Mouse (Mus musculus) kidney, postnatal 10 days (tissue): ENCODE measurements around the gene Eno3.

Experiments used
- DNase-seq: peaks from one replicate; pipeline ENCODE4 v3.0.0; 2021; ENCODE audit warnings: mixed read lengths

The Eno3 gene

GRCm38 (mm10) chr11:70644564-70645103 lies 12.4 kb upstream of the Eno3 start:
- DNase-seq = no peak

- DNase-seq = no peak
Measured at GRCm38 (mm10) chr11:70645461-70646258, 11.3 kb upstream of the Eno3 start.

- peak; percentile 67 for DNase-seq
Measured at GRCm38 (mm10) chr11:70646259-70646555, 10.8 kb upstream of the Eno3 start.

GRCm38 (mm10) chr11:70646691-70647650 lies 10.0 kb upstream of the Eno3 start, which contains the start of the genes Rnf167 and Slc25a11:
Gene Rnf167, plus strand, starts transcription at chr11:70647235.
Gene Slc25a11, minus strand, starts transcription at chr11:70647479.
- DNase-seq = peak; percentile 99

- DNase-seq = peak; percentile 65
Measured at GRCm38 (mm10) chr11:70647716-70648420, 9.1 kb upstream of the Eno3 start.

- DNase-seq = no peak
Measured at GRCm38 (mm10) chr11:70648512-70648911, 8.5 kb upstream of the Eno3 start.

- DNase-seq = no peak
Measured at GRCm38 (mm10) chr11:70649185-70649734, 7.7 kb upstream of the Eno3 start.

- no peak for DNase-seq
Measured at GRCm38 (mm10) chr11:70650322-70651175, 6.5 kb upstream of the Eno3 start.

- no peak for DNase-seq
Measured at GRCm38 (mm10) chr11:70651391-70651790, 5.6 kb upstream of the Eno3 start.

GRCm38 (mm10) chr11:70652029-70652883 lies 4.7 kb upstream of the Eno3 start:
- no peak for DNase-seq

GRCm38 (mm10) chr11:70652884-70653344 lies 4.1 kb upstream of the Eno3 start:
- DNase-seq = no peak

GRCm38 (mm10) chr11:70653345-70654197 lies 3.4 kb upstream of the Eno3 start:
- DNase-seq = peak; percentile 85

- peak; percentile 92 for DNase-seq
Measured at GRCm38 (mm10) chr11:70654198-70654922, 2.6 kb upstream of the Eno3 start, which contains the start of gene Pfn1. Gene Pfn1, minus strand, starts transcription at chr11:70654644.

- DNase-seq = peak; percentile 93
Measured at GRCm38 (mm10) chr11:70654923-70655570, 2.0 kb upstream of the Eno3 start.

GRCm38 (mm10) chr11:70655571-70656455 lies 1.2 kb upstream of the Eno3 start:
- peak; percentile 77 for DNase-seq

- peak; percentile 76 for DNase-seq
Measured at GRCm38 (mm10) chr11:70656456-70656927, 510 bp upstream of the Eno3 start.

GRCm38 (mm10) chr11:70657573-70657972 lies 571 bp downstream of the Eno3 start:
- DNase-seq = no peak
